Mouse (Mus musculus) lung, embryonic 14.5 days (tissue): ENCODE data around the gene Erich3. TPM values are rescaled to one million over a fixed set of nuclear protein-coding genes. Genes with fewer than 3 reads are reported as not detected.

Source experiments
- ATAC-seq: fragments of 200-750 bp; cut with Nextera tagmentation; 2 replicates; pipeline ENCODE4 v1.8.0; 2017; ENCODE audit warnings: mild to moderate bottlenecking, moderate TSS enrichment, moderate library complexity; ENCODE audit not compliant: insufficient read depth
- DNase-seq: peaks from one replicate; pipeline ENCODE4 v3.0.0-alpha.2; 2015
- H3K27ac ChIP-seq: fragments of 300-500 bp; sonication (generic); 2 replicates; pipeline ENCODE4 v1.5.1; 2014; ENCODE audit warnings: low read depth, mild to moderate bottlenecking, moderate library complexity
- H3K27me3 ChIP-seq: fragments of 300-500 bp; sonication (generic); 2 replicates; pipeline ENCODE4 v1.6.1; 2014; ENCODE audit warnings: low read length, control low read depth; ENCODE audit not compliant: insufficient read depth
- H3K36me3 ChIP-seq: fragments of 300-500 bp; sonication (generic); 2 replicates; pipeline ENCODE4 v1.6.1; 2014; ENCODE audit warnings: control low read depth; ENCODE audit not compliant: insufficient read depth
- H3K4me1 ChIP-seq: fragments of 300-500 bp; sonication (generic); 2 replicates; pipeline ENCODE4 v1.6.1; 2014; ENCODE audit warnings: antibody characterized with exemption, control low read depth; ENCODE audit not compliant: insufficient read depth
- H3K4me2 ChIP-seq: fragments of 300-500 bp; sonication (generic); 2 replicates; pipeline ENCODE4 v1.6.1; 2014; ENCODE audit warnings: mild to moderate bottlenecking
- H3K4me3 ChIP-seq: fragments of 300-500 bp; sonication (generic); 2 replicates; pipeline ENCODE4 v1.5.1; 2014; ENCODE audit warnings: low read depth, low read length
- H3K9ac ChIP-seq: fragments of 300-500 bp; sonication (generic); 2 replicates; pipeline ENCODE4 v1.6.1; 2014
- H3K9me3 ChIP-seq: fragments of 300-500 bp; sonication (generic); 2 replicates; pipeline ENCODE4 v1.6.1; 2016; ENCODE audit warnings: low read depth, low read length, control low read depth
- CTCF ChIP-seq: IDR thresholded peaks from 2 replicates; pipeline ENCODE4 v1.5.1; 2016; ENCODE audit warnings: antibody characterized with exemption, low read depth
- WGBS: fragments of 180-500 bp; shearing (Covaris S2); extraction: QIAGEN DNeasy Blood & Tissue Kit; methylation state at CpG from one replicate; pipeline ENCODE4 v1.1.7; 2014; 5-methylcytosine and 5-hydroxymethylcytosine counted together
- polyA plus RNA-seq: library from polyadenylated mRNA; unstranded; fragments of >200 nt; fragmentation: Nextera tagmentation; extraction: Ambion mirVana; gene quantifications from 2 replicates; pipeline ENCODE4 v1.2.1, GENCODE M21; 2014

Erich3 gene
- polyA plus RNA-seq, 1 experiment from 2014 or later, result not detected

- H3K9ac ChIP-seq, result no peak overlapping the region
- H3K9me3 ChIP-seq, result no peaks in the 10 kb centered on the region
- no peak overlapping the region for H3K27ac ChIP-seq
- no peaks in the 10 kb centered on the region for H3K4me1 ChIP-seq
- no peak for TF ChIP-seq CTCF
- H3K27me3 ChIP-seq, result no peaks in the 10 kb centered on the region
- H3K36me3 ChIP-seq, result no peaks in the 10 kb centered on the region
- ATAC-seq, result no peak
- DNase-seq, result no peak
- WGBS, result 71% methylated on average over 5 of the region's 5 CpGs
- no peak overlapping the region for H3K4me2 ChIP-seq
- H3K4me3 ChIP-seq, result no peak overlapping the region
Observed at GRCm38 (mm10) chr3:154741496-154741895, 77.8 kb downstream of the Erich3 start.

GRCm38 (mm10) chr3:154742927-154743326 is 79.3 kb downstream of the Erich3 start:
- ATAC-seq, result no peak

GRCm38 (mm10) chr3:154744317-154744716 is 80.7 kb downstream of the Erich3 start:
- H3K27ac ChIP-seq, result no peak overlapping the region
- no peak overlapping the region for H3K4me3 ChIP-seq
- H3K36me3 ChIP-seq, result no peaks in the 10 kb centered on the region
- TF ChIP-seq CTCF, result no peak
- DNase-seq (no peak), ATAC-seq (no peak)
- H3K9ac ChIP-seq, result no peak overlapping the region
- no peaks in the 10 kb centered on the region for H3K27me3 ChIP-seq
- H3K4me2 ChIP-seq, result no peak overlapping the region
- 90% methylated on average over 2 of the region's 2 CpGs for WGBS
- no peaks in the 10 kb centered on the region for H3K4me1 ChIP-seq
- H3K9me3 ChIP-seq, result no peaks in the 10 kb centered on the region

More at GRCm38 (mm10) chr3:154742927-154743326, 79.3 kb downstream of the Erich3 start:
- H3K4me3 ChIP-seq, result no peak overlapping the region
- 62% methylated on average over 5 of the region's 5 CpGs for WGBS
- H3K27ac ChIP-seq, result no peak overlapping the region
- H3K4me1 ChIP-seq, result no peaks in the 10 kb centered on the region
- no peaks in the 10 kb centered on the region for H3K36me3 ChIP-seq
- TF ChIP-seq CTCF, result no peak
- H3K4me2 ChIP-seq, result no peak overlapping the region
- no peaks in the 10 kb centered on the region for H3K9me3 ChIP-seq
- no peaks in the 10 kb centered on the region for H3K27me3 ChIP-seq
- DNase-seq, result no peak
- H3K9ac ChIP-seq, result no peak overlapping the region

- peak; percentile 8 for DNase-seq
- WGBS, result 35% methylated on average over 3 of the region's 3 CpGs
Observed at GRCm38 (mm10) chr3:154754505-154754904, 90.8 kb downstream of the Erich3 start.

GRCm38 (mm10) chr3:154755225-154755624 is 91.6 kb downstream of the Erich3 start:
- WGBS, result 84% methylated on average over 3 of the region's 3 CpGs
- H3K4me3 ChIP-seq, result no peak overlapping the region
- no peak overlapping the region for H3K27ac ChIP-seq
- no peaks in the 10 kb centered on the region for H3K9me3 ChIP-seq
- H3K9ac ChIP-seq, result no peak overlapping the region
- TF ChIP-seq CTCF, result no peak
- no peak for DNase-seq
- H3K36me3 ChIP-seq, result no peaks in the 10 kb centered on the region
- H3K4me1 ChIP-seq, result no peaks in the 10 kb centered on the region
- H3K4me2 ChIP-seq, result no peak overlapping the region
- no peak for ATAC-seq
- no peaks in the 10 kb centered on the region for H3K27me3 ChIP-seq

More at GRCm38 (mm10) chr3:154754505-154754904, 90.8 kb downstream of the Erich3 start:
- ATAC-seq, result no peak; the same call in 1 of the 2 replicates
- Histone ChIP-seq H3K4me1 (no peaks in the 10 kb centered on the region), H3K27ac (no peak overlapping the region), H3K4me3 (no peak overlapping the region), H3K36me3 (no peaks in the 10 kb centered on the region), H3K27me3 (no peaks in the 10 kb centered on the region), H3K9ac (no peak overlapping the region), H3K9me3 (no peaks in the 10 kb centered on the region), H3K4me2 (no peak overlapping the region)
- TF ChIP-seq CTCF, result no peak

GRCm38 (mm10) chr3:154758089-154758488 is 94.4 kb downstream of the Erich3 start:
- H3K36me3 ChIP-seq, result no peaks in the 10 kb centered on the region
- H3K9me3 ChIP-seq, result no peaks in the 10 kb centered on the region
- ATAC-seq (no peak), DNase-seq (no peak)
- WGBS, result 70% methylated on average over 3 of the region's 3 CpGs
- H3K27ac ChIP-seq, result no peak overlapping the region
- H3K4me3 ChIP-seq, result no peak overlapping the region
- no peaks in the 10 kb centered on the region for H3K4me1 ChIP-seq
- no peak overlapping the region for H3K4me2 ChIP-seq
- no peak overlapping the region for H3K9ac ChIP-seq
- no peak for TF ChIP-seq CTCF
- H3K27me3 ChIP-seq, result no peaks in the 10 kb centered on the region

GRCm38 (mm10) chr3:154761108-154761507 is 97.4 kb downstream of the Erich3 start:
- Histone ChIP-seq H3K4me2 (no peak overlapping the region), H3K27ac (no peak overlapping the region), H3K9ac (no peak overlapping the region), H3K36me3 (no peaks in the 10 kb centered on the region), H3K27me3 (no peaks in the 10 kb centered on the region), H3K4me1 (no peaks in the 10 kb centered on the region), H3K4me3 (no peak overlapping the region), H3K9me3 (no peaks in the 10 kb centered on the region)
- ATAC-seq, result no peak
- 75% methylated on average over 3 of the region's 3 CpGs for WGBS
- no peak for TF ChIP-seq CTCF
- DNase-seq, result no peak

GRCm38 (mm10) chr3:154763374-154763773 is 99.7 kb downstream of the Erich3 start:
- H3K36me3 ChIP-seq, result no peaks in the 10 kb centered on the region
- no peak overlapping the region for H3K27ac ChIP-seq
- H3K4me2 ChIP-seq, result no peak overlapping the region
- no peak for TF ChIP-seq CTCF
- no peak overlapping the region for H3K9ac ChIP-seq
- ATAC-seq (no peak), DNase-seq (peak; percentile 13)
- no peak overlapping the region for H3K4me3 ChIP-seq
- no peaks in the 10 kb centered on the region for H3K9me3 ChIP-seq
- WGBS, result 29% methylated on average over 9 of the region's 9 CpGs
- no peaks in the 10 kb centered on the region for H3K27me3 ChIP-seq
- H3K4me1 ChIP-seq, result no peaks in the 10 kb centered on the region
